Mouse (Mus musculus) E14TG2a.4 (cell line): ENCODE measurements around the gene Agap1.

Source experiments
- CTCF ChIP-seq: conservative IDR thresholded peaks from 2 replicates; pipeline ENCODE4 v1.5.1; 2014; ENCODE audit warnings: low read length
- POU5F1 ChIP-seq: IDR thresholded peaks from 2 replicates; pipeline ENCODE4 v1.6.1; 2014; ENCODE audit warnings: low read length, borderline replicate concordance

DNA sequence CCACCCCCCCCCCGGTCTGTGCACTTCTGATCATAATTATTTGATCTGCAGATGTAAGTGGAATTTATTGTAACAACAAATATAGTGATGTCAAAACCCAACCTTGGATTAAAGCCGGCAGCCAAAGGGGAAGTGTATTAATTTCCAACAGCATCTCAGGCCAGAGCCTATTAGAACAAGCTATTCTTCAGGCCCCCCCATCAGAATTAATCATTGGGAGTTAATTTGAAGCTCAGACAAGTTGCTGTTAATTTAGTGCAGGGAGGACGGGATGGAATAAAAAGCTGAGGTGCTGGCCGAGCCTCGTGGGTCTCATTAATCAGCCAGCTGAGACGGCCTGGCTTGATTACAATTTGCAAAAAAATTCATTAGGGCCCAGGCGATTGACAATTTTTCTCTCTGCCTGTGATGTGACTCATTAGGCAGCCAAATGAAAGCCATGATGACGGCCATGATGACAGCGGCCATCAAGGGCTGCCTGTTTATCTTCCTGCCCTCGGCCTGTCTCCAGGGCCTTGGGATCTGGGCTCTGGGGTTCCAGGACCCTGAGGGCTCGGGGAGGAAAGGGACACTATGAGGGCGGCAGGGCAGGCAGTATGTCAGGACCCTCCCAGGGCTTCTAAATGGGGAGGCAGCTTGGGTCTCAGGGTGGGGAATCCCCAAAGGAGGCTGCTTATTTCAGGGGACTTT lies 471.0 kb downstream of the Agap1 start:
- TF ChIP-seq CTCF (no peak), POU5F1 (no peak)
